Mouse (Mus musculus): ENCODE measurements around the gene Pard3b. TPM values are rescaled to one million over a fixed set of nuclear protein-coding genes. Genes with fewer than 3 reads are reported as not detected.

Pard3b gene
- polyA plus RNA-seq, 1 experiment from 2014 or later = 19.6 TPM

GRCm38 (mm10) chr1:62436304-62436703 is 797.7 kb downstream of the Pard3b start:
- no peaks in the 10 kb centered on the region for H3K4me1 ChIP-seq (ENCODE audit: insufficient read depth)
- no peak overlapping the region for H3K27ac ChIP-seq (ENCODE audit: low read depth)
- H3K9me3 ChIP-seq (ENCODE audit: low read depth, low read length) = no peaks in the 10 kb centered on the region
- WGBS = 62% methylated on average over 3 of the region's 3 CpGs
- H3K9ac ChIP-seq = no peak overlapping the region
- H3K4me2 ChIP-seq = no peak overlapping the region
- no peak for TF ChIP-seq CTCF (IDR thresholded peaks at IDR 0.05; ENCODE audit: low read depth)
- DNase-seq (no peak), ATAC-seq (ENCODE audit: insufficient read depth) (no peak)
- H3K36me3 ChIP-seq (ENCODE audit: insufficient read depth) = no peaks in the 10 kb centered on the region
- no peaks in the 10 kb centered on the region for H3K27me3 ChIP-seq (ENCODE audit: insufficient read depth, low read length)
- no peak overlapping the region for H3K4me3 ChIP-seq (ENCODE audit: low read depth, low read length)

- WGBS = 65% methylated on average over 3 of the region's 3 CpGs
- TF ChIP-seq CTCF (IDR thresholded peaks at IDR 0.05; ENCODE audit: low read depth) = no peak
- no peak for DNase-seq
These were observed 798.9 kb downstream of the Pard3b start for GRCm38 (mm10) chr1:62437493-62437892.

DNA sequence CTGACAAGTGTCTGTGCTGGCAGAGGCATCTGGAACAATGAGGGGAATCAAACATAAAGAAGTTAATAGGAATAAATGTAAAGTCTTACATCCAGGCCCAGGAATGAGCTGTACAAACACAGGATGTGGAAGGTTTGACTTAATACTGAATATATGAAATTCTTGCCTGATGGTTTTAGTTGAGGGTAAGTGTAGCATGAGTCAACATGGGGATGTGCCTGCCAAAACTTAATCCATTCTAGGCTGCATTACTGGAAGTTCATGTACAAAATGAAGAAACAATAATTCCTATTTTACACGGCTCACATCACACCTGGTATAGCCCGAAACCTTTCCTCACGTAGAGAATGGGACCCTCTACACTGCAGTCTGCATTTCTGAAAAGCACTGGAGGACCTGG is 805.8 kb downstream of the Pard3b start:
- no peak overlapping the region for H3K4me3 ChIP-seq (ENCODE audit: low read depth, low read length)
- DNase-seq = no peak
- no peak for TF ChIP-seq CTCF (IDR thresholded peaks at IDR 0.05; ENCODE audit: low read depth)
- no peaks in the 10 kb centered on the region for H3K27me3 ChIP-seq (ENCODE audit: insufficient read depth, low read length)
- no peak for ATAC-seq (ENCODE audit: insufficient read depth)
- H3K4me2 ChIP-seq = no peak overlapping the region
- H3K9me3 ChIP-seq (ENCODE audit: low read depth, low read length) = no peaks in the 10 kb centered on the region
- H3K4me1 ChIP-seq (ENCODE audit: insufficient read depth) = no peaks in the 10 kb centered on the region
- no peaks in the 10 kb centered on the region for H3K36me3 ChIP-seq (ENCODE audit: insufficient read depth)
- WGBS = 81% methylated on average over 3 of the region's 3 CpGs
- H3K9ac ChIP-seq = no peak overlapping the region
- H3K27ac ChIP-seq (ENCODE audit: low read depth) = no peak overlapping the region

More at GRCm38 (mm10) chr1:62437493-62437892, 798.9 kb downstream of the Pard3b start:
- Histone ChIP-seq H3K36me3 (ENCODE audit: insufficient read depth) (no peaks in the 10 kb centered on the region), H3K27ac (ENCODE audit: low read depth) (no peak overlapping the region), H3K9me3 (ENCODE audit: low read depth, low read length) (no peaks in the 10 kb centered on the region), H3K4me3 (ENCODE audit: low read depth, low read length) (no peak overlapping the region), H3K27me3 (ENCODE audit: insufficient read depth, low read length) (no peaks in the 10 kb centered on the region), H3K4me2 (no peak overlapping the region), H3K4me1 (ENCODE audit: insufficient read depth) (no peaks in the 10 kb centered on the region), H3K9ac (no peak overlapping the region)
- ATAC-seq (ENCODE audit: insufficient read depth) = no peak

- DNase-seq (peak; percentile 18), ATAC-seq (ENCODE audit: insufficient read depth) (no peak)
These were observed 808.2 kb downstream of the Pard3b start for GRCm38 (mm10) chr1:62446818-62447217.

DNA sequence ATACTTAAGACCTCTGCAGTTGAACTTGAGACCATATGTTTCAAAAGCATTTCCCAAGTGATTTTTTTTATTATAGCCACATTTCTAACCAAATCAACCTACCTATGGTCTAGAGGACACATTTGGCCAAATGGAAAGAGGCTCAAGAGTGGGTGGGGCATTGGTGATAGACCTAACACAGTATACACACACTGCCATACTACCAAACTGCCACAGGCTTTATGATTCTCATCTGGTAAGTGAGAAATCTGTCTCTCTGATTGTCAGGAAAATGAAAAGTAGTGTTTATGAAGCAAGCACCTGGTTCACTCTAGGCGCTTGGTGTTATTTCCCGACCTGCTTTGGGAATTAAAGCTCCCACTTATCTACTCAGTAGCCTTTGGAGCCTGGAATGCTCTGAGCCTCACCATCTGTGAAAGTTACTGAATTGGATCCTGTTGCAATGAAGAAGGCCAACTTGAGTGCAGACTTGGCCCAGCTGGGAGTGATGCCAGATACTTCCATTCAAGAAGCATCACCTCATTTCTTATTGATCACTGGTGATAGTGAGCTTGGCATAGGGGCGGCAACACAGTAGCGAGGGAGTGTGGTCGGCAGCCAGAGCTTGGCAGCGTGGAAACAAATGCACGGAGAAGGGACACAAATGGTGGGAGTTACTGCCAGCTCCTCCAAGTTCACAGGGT is 810.7 kb downstream of the Pard3b start:
- Histone ChIP-seq H3K27me3 (ENCODE audit: insufficient read depth, low read length) (no peaks in the 10 kb centered on the region), H3K4me2 (no peak overlapping the region)

More at GRCm38 (mm10) chr1:62446818-62447217, 808.2 kb downstream of the Pard3b start:
- Histone ChIP-seq H3K4me3 (ENCODE audit: low read depth, low read length) (no peak overlapping the region), H3K36me3 (ENCODE audit: insufficient read depth) (no peaks in the 10 kb centered on the region), H3K4me2 (no peak overlapping the region), H3K9me3 (ENCODE audit: low read depth, low read length) (no peaks in the 10 kb centered on the region), H3K27ac (ENCODE audit: low read depth) (no peak overlapping the region), H3K4me1 (ENCODE audit: insufficient read depth) (no peaks in the 10 kb centered on the region), H3K9ac (no peak overlapping the region), H3K27me3 (ENCODE audit: insufficient read depth, low read length) (no peaks in the 10 kb centered on the region)
- WGBS = 25% methylated on average over 1 of the region's 1 CpGs
- TF ChIP-seq CTCF (IDR thresholded peaks at IDR 0.05; ENCODE audit: low read depth) = no peak

GRCm38 (mm10) chr1:62465536-62465935 is 826.9 kb downstream of the Pard3b start:
- Histone ChIP-seq H3K9ac (no peak overlapping the region), H3K4me3 (ENCODE audit: low read depth, low read length) (no peak overlapping the region), H3K4me2 (0 out of 2 replicates have a peak overlapping the region, but pooled peaks have one; percentile 20), H3K27me3 (ENCODE audit: insufficient read depth, low read length) (no peaks in the 10 kb centered on the region), H3K27ac (ENCODE audit: low read depth) (no peak overlapping the region), H3K9me3 (ENCODE audit: low read depth, low read length) (no peaks in the 10 kb centered on the region), H3K4me1 (ENCODE audit: insufficient read depth) (peaks cover 6% of the 10 kb centered on the region; the same call in 1 of the 2 replicates), H3K36me3 (ENCODE audit: insufficient read depth) (no peaks in the 10 kb centered on the region)
- no peak; the same call in 1 of the 2 replicates for ATAC-seq (ENCODE audit: insufficient read depth)
- no peak for TF ChIP-seq CTCF (IDR thresholded peaks at IDR 0.05; ENCODE audit: low read depth)
- DNase-seq = peak; percentile 62
- WGBS = 34% methylated on average over 8 of the region's 8 CpGs

More for the DNA sequence above, 810.7 kb downstream of the Pard3b start:
- no peaks in the 10 kb centered on the region for H3K36me3 ChIP-seq (ENCODE audit: insufficient read depth)
- H3K4me1 ChIP-seq (ENCODE audit: insufficient read depth) = no peaks in the 10 kb centered on the region
- no peak for ATAC-seq (ENCODE audit: insufficient read depth)
- no peak overlapping the region for H3K27ac ChIP-seq (ENCODE audit: low read depth)
- WGBS = 54% methylated on average over 7 of the region's 7 CpGs
- no peaks in the 10 kb centered on the region for H3K9me3 ChIP-seq (ENCODE audit: low read depth, low read length)
- TF ChIP-seq CTCF (IDR thresholded peaks at IDR 0.05; ENCODE audit: low read depth) = no peak
- peak; percentile 68 for DNase-seq
- H3K4me3 ChIP-seq (ENCODE audit: low read depth, low read length) = no peak overlapping the region
- H3K9ac ChIP-seq = no peak overlapping the region

DNA sequence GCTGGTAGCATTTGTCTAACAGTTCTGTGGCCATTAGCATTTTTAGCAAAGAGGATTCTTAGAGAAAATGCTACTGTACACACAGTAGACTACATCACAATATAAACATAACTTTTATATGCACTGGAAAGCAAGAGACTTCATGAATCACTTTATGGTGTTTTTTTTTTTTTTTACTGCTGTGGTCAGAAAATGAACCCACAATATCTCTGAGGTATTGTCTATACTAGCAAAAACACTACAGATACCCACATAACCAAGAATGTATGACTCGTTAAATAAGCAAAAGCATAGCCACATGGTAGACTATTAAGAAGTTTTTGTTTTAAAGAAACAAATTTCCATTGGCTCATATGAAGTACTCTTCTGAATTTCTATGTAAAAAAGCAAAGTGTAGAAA is 827.9 kb downstream of the Pard3b start:
- H3K4me2 ChIP-seq = no peak overlapping the region
- DNase-seq = no peak
- no peak for TF ChIP-seq CTCF (IDR thresholded peaks at IDR 0.05; ENCODE audit: low read depth)
- no peak for ATAC-seq (ENCODE audit: insufficient read depth)
- 88% methylated on average over 1 of the region's 1 CpGs for WGBS
- no peaks in the 10 kb centered on the region for H3K9me3 ChIP-seq (ENCODE audit: low read depth, low read length)
- no peaks in the 10 kb centered on the region for H3K36me3 ChIP-seq (ENCODE audit: insufficient read depth)
- H3K27ac ChIP-seq (ENCODE audit: low read depth) = no peak overlapping the region
- H3K4me1 ChIP-seq (ENCODE audit: insufficient read depth) = peaks cover 6% of the 10 kb centered on the region; the same call in 1 of the 2 replicates
- no peak overlapping the region for H3K4me3 ChIP-seq (ENCODE audit: low read depth, low read length)
- no peak overlapping the region for H3K9ac ChIP-seq
- H3K27me3 ChIP-seq (ENCODE audit: insufficient read depth, low read length) = no peaks in the 10 kb centered on the region

Data from lung, embryonic 14.5 days (tissue).